Mouse (Mus musculus) monocyte, adult 5-6 weeks (primary cell): Measurements from ENCODE around the gene B4galt1. TPM values are rescaled to one million over a fixed set of nuclear protein-coding genes. Genes with fewer than 3 reads are reported as not detected.

Experiments
- ATAC-seq: fragments of 153-309, 156-312 bp; replicated peaks from 2 replicates; pipeline ENCODE4 v1.8.0; 2017; ENCODE audit warnings: mild to moderate bottlenecking; ENCODE audit not compliant: low TSS enrichment, insufficient number of reproducible peaks, severe bottlenecking, poor library complexity, low FRiP score
- total RNA-seq: library from RNA; stranded (forward); fragments of 200-1000, 200-491, 200-594 nt; gene quantifications from 3 replicates; pipeline ENCODE4 v1.2.3, GENCODE M21; 2017

The B4galt1 gene
- total RNA-seq, 1 experiment from 2014 or later = 27.7 TPM

- no peak for ATAC-seq
Observed at GRCm38 (mm10) chr4:40874794-40875552, 21.2 kb upstream of the B4galt1 start.

DNA sequence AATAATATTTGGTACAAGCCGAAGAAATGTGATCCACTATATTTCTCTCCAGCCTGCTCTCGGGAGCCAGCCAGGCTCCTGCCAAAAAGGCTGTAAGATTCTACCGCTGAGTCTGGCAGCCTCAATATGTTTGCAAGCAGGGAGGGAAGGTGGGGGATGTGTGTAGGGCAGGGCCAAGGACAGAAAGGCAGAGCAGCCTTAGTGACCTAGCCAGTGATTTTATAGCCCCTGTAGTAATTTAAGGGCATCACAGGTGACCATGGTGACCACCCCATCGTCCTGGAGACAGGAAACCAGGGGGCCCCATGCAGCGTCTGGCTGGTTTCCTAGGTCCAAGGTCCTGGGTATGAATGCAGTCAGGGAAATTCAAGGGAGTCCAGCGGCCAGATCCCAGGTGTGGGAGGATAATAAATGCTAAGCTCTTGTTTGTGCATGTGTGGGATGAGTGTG lies 20.4 kb upstream of the B4galt1 start:
- ATAC-seq = no peak

GRCm38 (mm10) chr4:40873320-40873719 lies 19.5 kb upstream of the B4galt1 start:
- no peak for ATAC-seq

- ATAC-seq = no peak
Observed at GRCm38 (mm10) chr4:40872129-40872528, 18.3 kb upstream of the B4galt1 start.

DNA sequence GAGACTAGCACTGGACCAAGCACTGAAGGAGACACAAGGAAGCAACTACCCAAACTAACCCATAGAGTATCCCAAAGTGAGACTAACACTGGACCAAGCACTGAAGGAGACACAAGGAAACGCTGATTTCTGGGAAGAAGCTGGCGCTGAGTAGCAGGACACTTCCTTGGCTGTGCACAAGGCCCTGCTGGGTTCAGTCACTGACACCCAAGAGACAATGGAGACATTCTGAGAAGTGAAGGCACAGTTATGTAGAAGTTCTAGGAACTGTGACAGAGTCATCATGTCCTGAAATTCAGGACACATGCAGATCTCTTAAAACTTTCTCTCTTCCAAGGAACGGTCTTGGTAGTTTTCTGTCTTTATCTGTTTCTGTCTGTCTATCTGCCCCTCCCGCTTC lies 16.4 kb upstream of the B4galt1 start:
- ATAC-seq = no peak

- no peak for ATAC-seq
Observed at GRCm38 (mm10) chr4:40868554-40869232, 14.9 kb upstream of the B4galt1 start.

- ATAC-seq = no peak
Observed at GRCm38 (mm10) chr4:40864361-40864760, 10.6 kb upstream of the B4galt1 start.

DNA sequence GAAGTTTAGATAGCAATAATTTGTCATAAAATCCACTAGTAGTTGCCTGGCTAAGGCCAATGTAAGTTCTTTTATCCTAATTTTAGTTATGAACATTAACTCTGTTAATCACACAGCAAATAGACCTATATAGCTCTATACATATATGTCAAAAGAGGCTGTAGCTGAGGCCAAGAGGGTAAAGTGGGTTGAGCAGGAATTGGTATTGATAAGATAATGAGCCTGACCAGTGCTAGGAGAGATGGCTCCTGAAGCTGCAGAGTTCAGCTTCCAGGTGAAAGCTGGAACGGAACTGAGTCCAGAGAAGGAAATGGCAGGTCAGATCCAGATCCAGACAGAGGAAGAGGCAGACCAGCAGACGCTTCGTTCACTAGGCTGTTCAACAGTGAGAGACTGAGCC lies 9.5 kb upstream of the B4galt1 start:
- ATAC-seq = no peak

GRCm38 (mm10) chr4:40861131-40861530 lies 7.3 kb upstream of the B4galt1 start:
- no peak for ATAC-seq

DNA sequence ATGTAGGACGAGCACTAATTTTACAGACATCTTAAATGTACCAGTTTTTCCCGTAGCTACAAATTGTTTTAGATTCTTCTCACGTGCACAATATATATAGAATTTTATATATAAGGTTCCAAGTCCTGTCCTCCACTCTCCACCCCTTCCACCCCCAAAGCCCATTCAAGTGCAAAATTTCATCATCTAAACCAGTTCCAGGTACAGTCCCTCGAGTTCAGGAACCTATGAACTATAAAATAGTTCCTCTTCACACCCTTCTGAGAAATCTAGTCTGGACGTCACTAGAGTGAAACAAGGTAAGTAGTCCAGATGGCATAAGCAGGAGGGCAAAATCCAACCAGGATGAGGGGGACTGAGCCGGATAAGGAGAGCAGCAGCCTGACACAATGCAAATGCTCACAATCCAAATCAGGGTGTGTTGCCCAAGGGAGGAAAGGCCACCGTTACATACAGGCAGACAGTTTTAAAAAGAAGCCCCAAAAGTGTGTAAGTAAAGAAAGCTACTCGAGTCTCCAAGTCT lies 4.1 kb upstream of the B4galt1 start:
- no peak for ATAC-seq

DNA sequence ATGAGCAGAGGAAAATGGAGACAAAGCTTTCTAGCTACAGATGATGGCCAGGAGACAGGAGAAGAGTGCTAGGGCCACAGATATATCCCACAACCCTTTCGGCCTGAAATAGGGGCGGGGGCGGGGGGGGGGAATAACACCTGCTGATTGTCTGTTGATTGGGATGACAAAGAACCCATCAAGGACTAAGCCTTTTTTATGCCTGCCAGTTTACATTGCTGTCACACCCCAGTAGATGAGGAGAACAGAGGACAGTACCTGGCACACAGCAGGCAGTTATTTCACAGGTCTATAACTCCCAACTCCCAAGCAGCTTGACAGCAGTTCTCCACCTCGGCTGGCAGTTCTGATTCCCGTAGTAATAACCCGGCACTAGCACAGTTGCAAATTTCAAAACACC lies 2.8 kb upstream of the B4galt1 start:
- ATAC-seq = no peak

GRCm38 (mm10) chr4:40854387-40854933 lies 655 bp upstream of the B4galt1 start:
- no peak for ATAC-seq

- no peak for ATAC-seq
Observed at GRCm38 (mm10) chr4:40852861-40853564, 792 bp downstream of the B4galt1 start.

- ATAC-seq = no peak
Observed at GRCm38 (mm10) chr4:40852249-40852781, 1.5 kb downstream of the B4galt1 start.

GRCm38 (mm10) chr4:40851763-40852248 lies 2.0 kb downstream of the B4galt1 start:
- ATAC-seq = peak; percentile 32; the same call in 1 of the 2 replicates

DNA sequence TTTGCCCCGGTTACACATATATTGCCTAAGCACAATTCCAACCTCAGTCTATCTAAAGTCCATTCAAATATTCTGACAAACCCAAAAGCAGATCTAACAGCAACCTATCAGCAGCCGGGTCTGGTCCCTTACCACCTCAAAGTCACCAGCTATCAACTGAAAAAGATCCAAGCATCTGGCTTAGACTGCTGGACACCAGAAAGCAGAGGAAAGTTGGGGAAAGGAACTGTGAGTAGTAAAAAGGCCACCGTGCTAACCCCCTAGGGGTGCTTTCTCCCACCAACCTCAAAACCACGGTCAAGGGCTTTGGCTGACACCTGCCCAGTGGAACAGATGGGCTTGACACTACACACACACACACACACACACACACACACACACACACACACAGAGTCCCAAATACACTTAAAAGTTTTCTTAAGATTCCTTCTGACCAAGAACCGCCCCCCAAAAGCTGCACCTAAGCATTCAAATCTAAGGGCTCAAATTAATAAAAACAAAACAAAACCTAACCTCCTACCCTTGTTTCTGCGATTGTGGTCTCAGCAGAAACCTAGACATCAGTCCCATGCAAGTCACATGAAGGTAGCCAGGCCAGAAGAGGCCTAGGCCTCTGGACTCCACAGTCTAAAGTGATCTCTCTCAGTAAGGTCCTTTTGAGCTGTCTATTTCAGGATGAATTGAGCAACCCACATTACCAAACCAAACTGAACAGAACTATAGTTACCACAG lies 2.6 kb downstream of the B4galt1 start:
- no peak for ATAC-seq

DNA sequence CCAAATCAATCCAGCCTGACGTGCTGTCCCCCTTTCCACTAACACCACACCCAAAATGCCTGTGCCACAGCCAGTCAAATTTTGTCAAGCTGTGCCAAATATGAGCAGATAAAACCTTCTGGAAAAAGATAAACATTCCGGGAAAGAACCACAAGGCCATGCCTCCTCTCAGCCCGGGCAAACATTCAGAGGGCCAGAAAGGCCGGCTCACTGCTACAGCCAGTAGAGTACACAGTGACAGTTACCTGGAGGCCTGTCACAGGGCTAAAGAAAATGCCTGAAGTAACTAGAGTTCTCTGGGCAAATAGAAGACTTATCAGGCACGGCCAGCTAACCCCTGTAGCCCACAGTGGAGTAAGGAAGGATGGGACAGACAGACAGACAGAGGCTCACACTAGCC lies 3.2 kb downstream of the B4galt1 start:
- no peak for ATAC-seq

- no peak for ATAC-seq
Observed at GRCm38 (mm10) chr4:40849518-40849917, 4.3 kb downstream of the B4galt1 start.
